Mouse (Mus musculus) embryonic facial prominence, embryonic 11.5 days (tissue): ENCODE results near the gene Car7. TPM values are rescaled to one million over a fixed set of nuclear protein-coding genes. Genes with fewer than 3 reads are reported as not detected.
"Not testable (repeated sequence)": the region's sequence is repeated elsewhere in the genome, so short reads cannot be mapped to it uniquely, and the experiment has no call there.

Source experiments
- ATAC-seq: fragments of 200-750 bp; cut with Nextera tagmentation; replicated peaks from 2 replicates; pipeline ENCODE4 v1.8.0; 2017; ENCODE audit warnings: low read depth; ENCODE audit not compliant: insufficient number of reproducible peaks, low FRiP score, low TSS enrichment
- DNase-seq: peaks from one replicate; pipeline ENCODE4 v3.0.0-alpha.2; 2015; ENCODE audit warnings: low spot score
- H3K27ac ChIP-seq: fragments of 300-500 bp; sonication (generic); replicated peaks from 2 replicates; pipeline ENCODE4 v1.5.1; 2014; ENCODE audit warnings: mild to moderate bottlenecking, low read depth, low read length, control low read depth
- H3K27me3 ChIP-seq: fragments of 300-500 bp; sonication (generic); 2 replicates; pipeline ENCODE4 v1.6.1; 2014; ENCODE audit warnings: mild to moderate bottlenecking, low read length, moderate library complexity, mixed read lengths; ENCODE audit not compliant: control insufficient read depth, insufficient read depth
- H3K36me3 ChIP-seq: fragments of 300-500 bp; sonication (generic); replicated peaks from 2 replicates; pipeline ENCODE4 v1.6.1; 2014; ENCODE audit warnings: low read depth, mild to moderate bottlenecking, low read length, moderate library complexity, mixed read lengths; ENCODE audit not compliant: control insufficient read depth, insufficient read depth
- H3K4me1 ChIP-seq: fragments of 300-500 bp; sonication (generic); 2 replicates; pipeline ENCODE4 v1.6.1; 2014; ENCODE audit warnings: low read length, mixed read lengths; ENCODE audit not compliant: control insufficient read depth, insufficient read depth
- H3K4me2 ChIP-seq: fragments of 300-500 bp; sonication (generic); 2 replicates; pipeline ENCODE4 v1.6.1; 2014; ENCODE audit warnings: low read depth, mild to moderate bottlenecking, control low read depth, low read length, moderate library complexity
- H3K4me3 ChIP-seq: fragments of 300-500 bp; sonication (generic); 2 replicates; pipeline ENCODE4 v1.5.1; 2014; ENCODE audit warnings: low read depth, low read length, control low read depth
- H3K9ac ChIP-seq: fragments of 300-500 bp; sonication (generic); replicated peaks from 2 replicates; pipeline ENCODE4 v1.6.1; 2014; ENCODE audit warnings: mild to moderate bottlenecking, control low read depth, low read length
- H3K9me3 ChIP-seq: fragments of 300-500 bp; sonication (generic); replicated peaks from 2 replicates; pipeline ENCODE4 v1.6.1; 2016; ENCODE audit warnings: mild to moderate bottlenecking, low read length, inconsistent platforms, mixed read lengths; ENCODE audit not compliant: control insufficient read depth
- WGBS: fragments of 180-500 bp; shearing (Covaris S2); extraction: QIAGEN DNeasy Blood & Tissue Kit; methylation state at CpG from one replicate; pipeline ENCODE4 v1.1.7; 2014; 5-methylcytosine and 5-hydroxymethylcytosine counted together
- polyA plus RNA-seq: library from polyadenylated mRNA; unstranded; fragments of >200 nt; fragmentation: Nextera tagmentation; extraction: Ambion mirVana; gene quantifications from 2 replicates; pipeline ENCODE4 v1.2.1, GENCODE M21; 2014

Car7 gene
- polyA plus RNA-seq, 1 experiment from 2014 or later: 1.5 TPM

DNA sequence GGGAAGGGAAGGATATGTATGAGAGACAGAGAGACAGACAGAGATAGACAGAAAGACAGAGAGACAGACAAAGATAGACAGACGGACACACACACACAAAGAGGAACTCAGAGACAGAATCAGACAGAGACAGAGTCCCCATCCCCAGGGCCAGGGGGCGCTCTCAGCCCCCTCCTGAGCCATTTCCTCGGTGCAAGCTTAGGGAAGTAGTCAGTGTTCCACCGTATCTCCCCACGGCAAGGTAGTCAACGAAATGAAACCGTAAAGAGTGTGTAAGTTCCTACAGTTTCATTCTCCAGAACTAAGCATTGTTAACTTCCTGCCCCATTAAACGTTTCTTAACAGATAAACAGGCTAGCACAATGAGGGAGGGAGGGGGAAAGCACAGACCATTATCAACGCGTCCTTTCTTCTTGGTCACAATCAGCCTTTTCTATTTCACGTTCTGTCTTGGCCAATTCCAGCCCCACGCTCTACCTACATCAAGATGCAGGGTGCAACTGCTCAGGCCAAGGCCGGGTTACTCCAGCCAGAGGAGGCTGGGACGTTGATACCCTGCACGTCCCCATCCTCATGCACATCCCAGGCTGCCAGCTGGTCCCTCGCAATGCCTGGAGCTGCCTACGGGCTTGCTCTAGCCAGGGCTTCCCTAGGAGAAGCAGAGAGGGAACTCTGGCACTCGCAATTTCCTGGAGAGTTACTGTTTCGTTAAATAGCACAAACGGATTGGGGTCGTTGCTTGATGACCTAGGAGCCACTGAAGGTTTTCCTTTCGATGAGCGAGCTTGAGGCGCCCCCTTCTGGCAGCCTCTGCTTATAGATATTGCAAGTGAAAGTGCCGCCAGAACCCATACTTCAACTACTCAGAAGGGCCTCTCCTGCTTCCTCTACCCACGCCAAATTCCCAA is 36.2 kb downstream of the Car7 start:
- Histone ChIP-seq H3K36me3 (no peaks in the 10 kb centered on the region), H3K4me1 (no peaks in the 10 kb centered on the region), H3K27me3 (no peaks in the 10 kb centered on the region), H3K4me2 (peak overlapping the region; percentile 57), H3K27ac (no peak overlapping the region), H3K4me3 (peak overlapping the region; percentile 26), H3K9me3 (no peaks in the 10 kb centered on the region), H3K9ac (peak overlapping the region; percentile 42)
- 5% methylated on average over 26 of the region's 26 CpGs for WGBS
- peak; percentile 73; the same call in 1 of the 2 replicates for ATAC-seq
- DNase-seq: peak; percentile 92

DNA sequence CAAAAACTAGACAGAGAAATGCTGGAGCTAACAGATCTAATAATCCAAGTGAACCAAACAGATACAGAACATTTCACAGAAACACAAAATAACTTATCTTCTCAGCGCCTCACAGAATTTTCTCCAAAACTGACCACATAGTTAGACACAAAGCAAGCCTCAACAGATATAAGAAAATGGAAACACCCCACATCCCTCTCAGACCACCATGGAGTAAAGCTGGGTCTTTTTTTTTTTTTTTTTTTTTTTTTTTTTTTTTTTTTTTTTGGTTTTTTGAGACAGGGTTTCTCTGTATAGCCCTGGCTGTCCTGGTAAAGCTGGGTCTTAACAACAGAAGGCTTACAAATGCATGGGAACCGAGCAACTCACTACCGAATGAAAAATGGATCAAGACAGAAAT is 42.3 kb downstream of the Car7 start:
- no peaks in the 10 kb centered on the region for H3K27me3 ChIP-seq
- H3K9ac ChIP-seq: no peak overlapping the region
- H3K27ac ChIP-seq: no peak overlapping the region
- no peaks in the 10 kb centered on the region for H3K9me3 ChIP-seq
- no peak overlapping the region for H3K4me3 ChIP-seq
- DNase-seq: no peak
- no peaks in the 10 kb centered on the region for H3K36me3 ChIP-seq
- H3K4me1 ChIP-seq: no peaks in the 10 kb centered on the region
- 87% methylated on average over 3 of the region's 3 CpGs for WGBS
- no peak for ATAC-seq
- H3K4me2 ChIP-seq: no peak overlapping the region

DNA sequence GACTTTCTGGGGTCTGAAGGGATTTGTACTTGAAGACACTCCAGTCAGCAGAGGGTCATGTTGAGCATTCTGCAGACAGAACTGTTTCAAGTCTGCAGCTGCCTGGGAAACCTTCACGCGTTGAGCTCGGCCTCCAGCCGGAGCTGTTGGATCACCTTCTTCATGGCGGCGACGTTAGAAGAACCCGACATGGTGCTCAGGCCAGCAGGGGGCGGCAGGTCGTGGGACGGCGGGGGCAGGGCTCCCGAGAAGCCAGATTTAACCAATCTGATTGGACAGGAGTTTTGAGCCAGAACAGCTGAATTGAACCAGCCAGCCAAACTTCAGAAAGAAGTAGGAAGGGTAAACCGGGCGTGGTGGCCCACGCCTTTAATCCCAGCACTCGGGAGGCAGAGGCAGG is 43.1 kb downstream of the Car7 start:
- not testable (repeated sequence) for H3K9me3 ChIP-seq, H3K4me1 ChIP-seq, H3K36me3 ChIP-seq, H3K27ac ChIP-seq, DNase-seq, ATAC-seq, H3K4me2 ChIP-seq, H3K4me3 ChIP-seq, H3K9ac ChIP-seq, H3K27me3 ChIP-seq
- 79% methylated on average over 17 of the region's 17 CpGs for WGBS

DNA sequence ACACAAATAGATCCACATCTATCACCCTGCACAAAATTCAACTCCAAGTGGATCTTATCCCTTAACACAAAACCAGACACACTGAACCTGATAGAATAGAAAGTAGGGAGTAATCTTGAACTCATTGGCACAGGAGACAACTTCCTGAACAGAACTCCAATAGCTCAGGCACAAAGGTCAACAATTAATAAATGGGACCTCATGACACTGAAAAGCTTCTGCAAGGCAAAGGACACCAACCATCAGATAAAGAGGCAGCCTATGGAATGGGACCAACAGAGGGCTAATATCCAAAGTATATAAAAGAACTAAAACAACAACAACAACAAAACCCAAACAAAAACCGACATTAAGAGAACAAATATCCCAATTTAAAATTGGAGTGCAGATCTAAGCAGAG is 50.0 kb downstream of the Car7 start:
- H3K36me3 ChIP-seq: no peaks in the 10 kb centered on the region
- H3K4me2 ChIP-seq: no peak overlapping the region
- 67% methylated on average over 1 of the region's 1 CpGs for WGBS
- DNase-seq (no peak), ATAC-seq (no peak)
- H3K9ac ChIP-seq: no peak overlapping the region
- no peaks in the 10 kb centered on the region for H3K9me3 ChIP-seq
- no peak overlapping the region for H3K27ac ChIP-seq
- no peaks in the 10 kb centered on the region for H3K27me3 ChIP-seq
- H3K4me3 ChIP-seq: no peak overlapping the region
- no peaks in the 10 kb centered on the region for H3K4me1 ChIP-seq

DNA sequence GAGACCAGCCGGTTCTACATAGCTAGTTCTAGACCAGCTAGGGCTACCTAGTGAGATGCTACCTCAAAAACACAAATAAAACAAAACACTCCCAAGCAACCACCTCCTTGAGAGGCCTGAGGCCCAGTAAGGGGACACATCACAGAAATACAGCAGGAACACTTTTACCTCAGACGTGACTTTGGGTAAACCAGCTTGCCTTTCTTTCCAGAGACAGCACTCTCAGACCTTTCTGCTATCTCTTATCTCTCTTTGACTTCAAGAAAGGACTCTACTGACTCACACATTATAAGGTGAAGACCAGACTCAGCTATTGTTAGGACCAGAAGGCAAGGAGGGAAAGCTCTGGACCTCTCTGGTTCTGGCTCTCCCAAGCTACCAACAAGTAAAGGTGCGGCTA is 55.8 kb downstream of the Car7 start:
- DNase-seq (no peak), ATAC-seq (no peak)
- peaks cover 8% of the 10 kb centered on the region for H3K36me3 ChIP-seq
- no peaks in the 10 kb centered on the region for H3K27me3 ChIP-seq
- no peak overlapping the region for H3K4me3 ChIP-seq
- no peaks in the 10 kb centered on the region for H3K4me1 ChIP-seq
- no peaks in the 10 kb centered on the region for H3K9me3 ChIP-seq
- H3K9ac ChIP-seq: no peak overlapping the region
- no peak overlapping the region for H3K4me2 ChIP-seq
- H3K27ac ChIP-seq: no peak overlapping the region
- 92% methylated on average over 3 of the region's 3 CpGs for WGBS

DNA sequence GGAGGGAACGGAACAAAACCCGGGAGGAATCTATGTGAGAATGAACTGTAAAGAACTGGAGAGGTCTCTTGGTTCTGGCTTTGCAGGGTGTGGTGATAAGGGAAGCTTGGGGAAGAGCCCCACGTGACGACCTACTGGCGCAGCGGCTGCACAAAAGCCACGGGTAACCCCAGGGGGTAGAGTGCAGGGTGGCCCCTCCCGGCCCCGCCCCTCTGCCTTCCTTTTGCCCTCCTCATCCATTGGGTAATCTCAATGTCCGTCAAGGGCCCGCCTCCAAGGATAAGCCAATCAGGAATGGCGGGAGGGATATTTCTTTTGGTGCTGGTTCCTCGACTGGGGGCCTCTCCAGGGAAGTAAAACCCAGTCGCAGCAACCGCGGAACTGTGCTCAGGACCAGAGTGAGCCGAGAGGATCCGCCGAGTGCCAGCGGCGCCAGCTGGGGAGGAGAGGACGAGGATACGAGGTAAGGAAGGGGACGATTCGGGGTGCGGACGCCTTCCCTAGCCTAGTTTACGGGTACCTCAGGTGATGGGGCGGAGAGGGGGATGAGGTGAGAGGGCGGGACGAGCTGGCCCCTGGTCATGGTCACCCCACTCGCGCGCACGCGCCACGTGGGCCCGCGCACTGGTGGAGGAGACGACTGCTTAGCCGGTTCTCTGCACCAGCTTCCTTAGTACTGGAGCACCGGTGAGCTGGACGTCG is 56.8 kb downstream of the Car7 start, which contains the start of gene Pdp2:
Gene Pdp2, plus strand, starts transcription at position 319 of the 702 bp plus-strand sequence.
- Histone ChIP-seq H3K27ac (no peak within 1 kb of the TSS), H3K4me2 (peak within 1 kb of the TSS; percentile 77), H3K4me1 (no peaks in the 10 kb centered on the region), H3K4me3 (peak within 1 kb of the TSS; percentile 45), H3K9me3 (no peaks in the 10 kb centered on the region), H3K36me3 (peaks cover 8% of the 10 kb centered on the region), H3K27me3 (no peaks in the 10 kb centered on the region), H3K9ac (peak within 1 kb of the TSS; percentile 50)
- ATAC-seq: peak; percentile 96
- under 1% methylated on average over 44 of the region's 44 CpGs for WGBS
- peak; percentile 95 for DNase-seq

DNA sequence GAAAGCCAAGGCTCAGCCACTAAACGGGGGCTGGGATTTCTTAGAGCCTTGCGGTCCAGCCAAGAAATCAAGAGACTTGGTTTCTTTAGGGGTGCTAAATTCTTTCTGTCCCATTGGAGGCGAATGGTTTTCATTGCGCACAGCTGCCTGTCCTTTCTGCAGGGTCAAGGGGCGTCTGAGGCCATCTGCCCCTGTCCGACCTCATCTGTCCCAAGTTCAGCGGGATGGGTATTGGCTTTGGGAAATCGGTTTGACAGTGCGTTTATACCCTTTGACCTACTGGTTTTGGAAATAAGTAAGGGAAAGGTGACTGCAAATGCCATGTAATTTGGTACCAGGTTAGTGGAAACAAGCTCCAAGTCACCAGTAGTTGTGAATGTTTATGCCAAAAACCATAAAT is 57.4 kb downstream of the Car7 start:
- WGBS: 2% methylated on average over 9 of the region's 9 CpGs
- Histone ChIP-seq H3K36me3 (peaks cover 8% of the 10 kb centered on the region), H3K4me2 (peak overlapping the region; percentile 77), H3K4me3 (peak overlapping the region; percentile 45), H3K4me1 (no peaks in the 10 kb centered on the region), H3K9ac (peak overlapping the region; percentile 50), H3K9me3 (no peaks in the 10 kb centered on the region), H3K27me3 (no peaks in the 10 kb centered on the region), H3K27ac (no peak overlapping the region)
- ATAC-seq (no peak), DNase-seq (no peak)

DNA sequence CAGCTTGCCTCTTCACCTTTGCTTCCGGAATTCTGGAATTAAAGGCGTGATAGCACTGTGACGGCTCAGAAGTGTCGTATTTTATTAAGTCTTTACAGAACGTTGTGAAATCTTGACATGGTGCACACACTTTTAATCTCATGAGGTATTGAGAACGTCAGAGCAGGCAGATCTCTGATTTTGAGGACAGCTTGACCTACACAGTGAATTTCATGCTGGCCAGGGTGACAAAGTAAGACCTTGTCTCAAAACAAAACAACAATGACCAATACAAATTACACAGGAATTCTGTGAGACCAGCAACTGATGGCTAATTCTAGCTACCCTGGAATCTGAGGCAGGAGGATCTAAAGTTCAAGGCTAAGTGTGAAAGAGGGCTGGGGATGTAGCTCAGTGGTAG is 58.1 kb downstream of the Car7 start:
- Histone ChIP-seq H3K27ac (no peak overlapping the region), H3K27me3 (no peaks in the 10 kb centered on the region), H3K9me3 (no peaks in the 10 kb centered on the region), H3K36me3 (peaks cover 8% of the 10 kb centered on the region), H3K4me3 (no peak overlapping the region), H3K4me2 (no peak overlapping the region), H3K4me1 (no peaks in the 10 kb centered on the region), H3K9ac (no peak overlapping the region)
- 71% methylated on average over 6 of the region's 6 CpGs for WGBS
- DNase-seq (no peak), ATAC-seq (no peak)
